Comparison of ENCODE assay signal across 8 mouse cellular contexts in the genomic region with DNA sequence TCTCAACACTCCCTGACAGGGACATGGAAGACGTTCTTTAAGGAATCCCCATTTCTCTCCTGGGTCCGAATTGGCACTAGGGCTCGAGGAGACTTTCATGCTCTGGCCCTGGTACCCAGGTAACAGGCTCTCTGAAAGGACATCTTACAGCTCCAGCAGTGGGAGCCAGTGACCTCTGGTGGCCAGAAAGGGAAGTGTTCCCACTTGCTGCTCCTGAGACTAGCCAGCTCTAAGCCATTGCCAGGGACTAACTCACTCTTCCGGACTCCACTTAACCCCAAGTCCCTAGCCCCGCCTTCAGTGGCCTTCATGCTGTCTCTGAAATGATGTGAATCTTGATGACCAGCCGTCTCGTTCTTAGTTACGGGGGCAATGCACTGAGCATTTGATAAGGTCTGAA.
A peak's percentile ranks its signal among the peaks of the same experiment; 100 is the strongest.
DNase-seq lines count a peak whose midpoint lies in the region; ATAC-seq and TF ChIP-seq lines count a peak whose summit lies in the region.

No protein-coding gene starts in this region.

- no peak overlapping the region for H3K4me2 ChIP-seq in hindbrain, postnatal 0 days (ENCODE audit: low read depth, low read length)

- TF ChIP-seq CTCF in gastrocnemius, adult 2 months (IDR thresholded peaks at IDR 0.05), result no peak; the same call in 1 of the 2 replicates
- peak; percentile 98 for TF ChIP-seq CTCF in hindbrain, postnatal 0 days (IDR thresholded peaks at IDR 0.05; ENCODE audit: low read depth)

- H3K9me3 ChIP-seq in hindbrain, postnatal 0 days (ENCODE audit: low read length), result no peaks in the 10 kb centered on the region

- no peaks in the 10 kb centered on the region for H3K27me3 ChIP-seq in hindbrain, postnatal 0 days (ENCODE audit: insufficient read depth, low read length)

- 26% methylated on average over 8 of the region's 8 CpGs for WGBS in hindbrain, postnatal 0 days

- H3K36me3 ChIP-seq in hindbrain, postnatal 0 days (ENCODE audit: insufficient read depth, low read length), result no peaks in the 10 kb centered on the region

- no peak overlapping the region for H3K27ac ChIP-seq in gastrocnemius, adult 2 months
- H3K27ac ChIP-seq in hindbrain, postnatal 0 days, result no peak overlapping the region

- intact Hi-C loops in gastrocnemius, adult 2 months (cut with DNase I), result loop anchor here (1.0 to 10.0 kb wide), 2 partner anchors 54 to 419 kb away; no protein-coding TSS in a partner anchor

- H3K4me3 ChIP-seq in gastrocnemius, adult 2 months, result no peak overlapping the region
- no peak overlapping the region for H3K4me3 ChIP-seq in hindbrain, postnatal 0 days (ENCODE audit: low read length)

- H3K4me1 ChIP-seq in hindbrain, postnatal 0 days (ENCODE audit: insufficient read depth, low read length), result 0 out of 2 replicates have a peak, but pooled peaks cover 9% of the 10 kb centered on the region

- DNase-seq in R1 (ENCODE audit: low read depth, low spot score), result peak; percentile 82
- peak; percentile 94 to 95 for DNase-seq in cerebellum, postnatal 25 days
- peak; percentile 90 for DNase-seq in gastrocnemius, adult 2 months
- peak; percentile 91 for DNase-seq in hindbrain, postnatal 0 days (ENCODE audit: low spot score)
- peak; percentile 79 for DNase-seq in left cerebral cortex, adult 11 months (ENCODE audit: low spot score)
- DNase-seq in lung, postnatal 4 days, result peak; percentile 79 to 87
- DNase-seq in right cerebral cortex, adult 2 months (ENCODE audit: low spot score in 2 of 2), result peak; percentile 92 to 93
- DNase-seq in urinary bladder, postnatal 10 days (ENCODE audit: low spot score), result peak; percentile 54

- ATAC-seq in hindbrain, postnatal 0 days, result peak; percentile 89

- H3K9ac ChIP-seq in hindbrain, postnatal 0 days (replicated peaks; ENCODE audit: low read length), result no peak overlapping the region
